Comparison of ENCODE assay signal across 7 mouse cellular contexts in the genomic region with DNA sequence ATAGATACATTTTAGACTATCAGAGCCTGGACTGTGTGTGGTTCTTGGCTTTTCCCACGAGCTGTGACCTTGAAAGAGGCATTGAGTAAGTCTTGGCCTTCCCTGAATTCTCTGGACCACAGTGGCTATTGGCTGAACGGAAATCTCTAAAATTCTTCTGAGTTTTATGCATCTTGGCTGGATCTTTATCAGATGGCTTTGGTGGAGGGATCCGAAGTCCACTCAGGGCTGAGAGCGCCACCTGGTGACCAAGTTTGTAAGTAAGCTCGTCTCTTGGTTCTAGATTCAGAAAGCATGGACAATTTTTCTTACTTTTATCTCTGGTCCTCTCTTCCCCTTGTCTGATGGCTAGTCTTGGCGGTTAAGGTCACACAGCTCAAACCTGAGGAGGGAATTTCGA. TPM values are rescaled to one million over a fixed set of nuclear protein-coding genes. Genes with fewer than 3 reads are reported as not detected.
DNase-seq lines count a peak whose midpoint lies in the region.

No protein-coding gene starts in this region.

- DNase-seq in CD8-positive naive resting alpha-beta T cell, adult 2 months (ENCODE audit: low read depth in 2 of 2, low spot score in 2 of 2), result peak; percentile 54 to 69
- peak; percentile 70 for DNase-seq in Muller cell, postnatal 12 days (ENCODE audit: inconsistent ontology term)
- peak; percentile 57 for DNase-seq in cerebellum, adult 9-11 months
- DNase-seq in gastrocnemius, postnatal 4 days (ENCODE audit: low spot score in 2 of 2), result peak; percentile 67 to 82
- DNase-seq in layer of hippocampus, postnatal 14 days (ENCODE audit: low spot score in 2 of 2), result peak; percentile 49 to 69
- peak; percentile 75 for DNase-seq in mesoderm, embryonic 11.5 days (ENCODE audit: low read depth, low spot score)
- DNase-seq in spleen, postnatal 14 days (ENCODE audit: low spot score in 2 of 2), result peak; percentile 43 to 67

RNA-seq across cellular contexts. Expression of a gene that starts 13.9 kb away (rescaled TPM):
- 10 to 100 TPM in 1 of 2 experiments, 1 to 10 TPM in 1; 9.7 to 11.7 TPM for total RNA-seq in gastrocnemius, postnatal 4 days (2021)
- 1 to 10 TPM; 3.4 to 6.2 TPM for total RNA-seq in layer of hippocampus, postnatal 14 days (2021)

RNA-seq across cellular contexts. Expression of a gene that starts 17.5 kb away (rescaled TPM):
- 100 to 1,000 TPM; 301 to 327 TPM for total RNA-seq in gastrocnemius, postnatal 4 days (2021)
- 100 to 1,000 TPM; 762 to 788 TPM for total RNA-seq in layer of hippocampus, postnatal 14 days (2021)

RNA-seq across cellular contexts. Expression of a gene that starts 52.2 kb away (rescaled TPM):
- total RNA-seq in gastrocnemius, postnatal 4 days (2021), result 100 to 1,000 TPM in 1 of 2 experiments, 10 to 100 TPM in 1; 95.9 to 107 TPM
- 100 to 1,000 TPM; 376 to 378 TPM for total RNA-seq in layer of hippocampus, postnatal 14 days (2021)

Comparison
In these comparisons a context has a peak if more than half of its experiments do, and no peak if none do; other contexts are left out.
1. Peak in every context shown above with its lines: DNase-seq.